Mouse (Mus musculus): ENCODE measurements around the gene Osbpl8. TPM values are rescaled to one million over a fixed set of nuclear protein-coding genes. Genes with fewer than 3 reads are reported as not detected.
A peak's percentile ranks its signal among the peaks of the same experiment; 100 is the strongest.

The Osbpl8 gene
- 5.5 and 9.6 TPM in 2 replicates for polyA plus RNA-seq (2014; fragmentation: Nextera tagmentation; extraction: Ambion mirVana)

DNA sequence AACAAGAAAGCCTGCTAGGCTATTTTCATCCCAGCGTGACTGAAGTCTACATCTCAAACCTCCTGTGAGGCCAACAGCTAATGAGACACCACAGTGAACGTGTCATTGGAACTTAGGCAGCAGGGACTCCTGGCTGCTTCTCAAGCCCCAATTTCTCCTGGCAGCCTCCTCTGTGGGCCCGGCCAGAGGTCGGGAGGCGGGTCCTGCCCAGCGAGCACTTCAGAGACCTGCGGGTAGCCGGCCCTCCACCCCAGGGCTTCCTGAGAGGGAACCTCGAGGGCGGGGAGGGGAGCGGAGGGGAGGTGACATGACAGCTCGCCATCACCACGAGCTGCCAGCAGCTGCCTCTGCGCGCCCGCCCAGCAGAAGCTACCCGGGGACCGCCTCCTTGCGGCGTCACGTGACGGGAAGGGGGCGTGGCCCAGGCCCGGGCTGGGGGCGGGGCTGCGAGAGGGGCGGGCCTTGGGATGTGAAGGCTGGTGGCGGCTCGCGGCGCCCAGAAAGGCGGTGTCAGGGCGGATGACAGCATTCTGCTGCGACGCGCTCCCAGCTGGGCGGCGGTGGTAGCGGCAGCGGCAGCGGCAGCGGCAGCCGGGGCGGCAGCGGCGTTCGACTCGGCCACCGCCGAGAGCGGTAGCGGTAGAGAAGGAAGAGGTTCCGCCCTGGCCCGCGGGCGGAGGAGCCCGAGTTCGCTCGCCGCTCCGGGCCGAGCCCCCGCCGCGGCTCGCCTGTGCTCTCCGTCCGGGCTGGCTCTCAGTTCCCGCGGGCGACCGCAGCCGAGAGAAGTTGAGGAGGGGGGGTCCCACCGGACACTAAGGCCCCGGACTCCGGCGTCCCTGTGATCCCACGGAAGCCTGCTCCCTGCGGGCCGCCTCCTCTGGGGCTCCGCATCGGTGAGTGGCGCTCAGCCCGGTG, at the start of gene Osbpl8:
Gene Osbpl8, plus strand, starts transcription at position 449 of the 915 bp plus-strand sequence.
- under 1% methylated on average over 62 of the region's 84 CpGs for WGBS
- no peaks in the 10 kb centered on the region for H3K36me3 ChIP-seq (ENCODE audit: control insufficient read depth, insufficient read depth, low read length)

GRCm38 (mm10) chr10:111117198-111117845, 47.2 kb upstream of the Osbpl8 start:
- Histone ChIP-seq H3K36me3 (ENCODE audit: control insufficient read depth, insufficient read depth, low read length) (no peaks in the 10 kb centered on the region), H3K27me3 (ENCODE audit: control insufficient read depth, insufficient read depth, low read length) (no peaks in the 10 kb centered on the region), H3K4me1 (ENCODE audit: control insufficient read depth, insufficient read depth, low read length) (no peaks in the 10 kb centered on the region), H3K9ac (ENCODE audit: low read depth, low read length) (no peak overlapping the region), H3K27ac (ENCODE audit: low read depth, low read length) (no peak overlapping the region), H3K4me3 (ENCODE audit: low read length) (no peak overlapping the region), H3K9me3 (ENCODE audit: control insufficient read depth, low read length) (no peaks in the 10 kb centered on the region), H3K4me2 (replicated peaks; ENCODE audit: low read depth, low read length) (no peak overlapping the region)
- WGBS: 50% methylated on average over 7 of the region's 7 CpGs
- no peak for ATAC-seq (ENCODE audit: low FRiP score, low TSS enrichment)

More for the DNA sequence above, at the start of gene Osbpl8:
- H3K4me2 ChIP-seq (replicated peaks; ENCODE audit: low read depth, low read length): peak within 1 kb of the TSS; percentile 88
- peak within 1 kb of the TSS; percentile 90 for H3K9ac ChIP-seq (ENCODE audit: low read depth, low read length)
- H3K27ac ChIP-seq (ENCODE audit: low read depth, low read length): peak within 1 kb of the TSS; percentile 70
- H3K27me3 ChIP-seq (ENCODE audit: control insufficient read depth, insufficient read depth, low read length): no peaks in the 10 kb centered on the region
- 0 out of 2 replicates have a peak, but pooled peaks cover 4% of the 10 kb centered on the region for H3K4me1 ChIP-seq (ENCODE audit: control insufficient read depth, insufficient read depth, low read length)
- ATAC-seq (ENCODE audit: low FRiP score, low TSS enrichment): peak; percentile 97
- H3K9me3 ChIP-seq (ENCODE audit: control insufficient read depth, low read length): no peaks in the 10 kb centered on the region
- peak within 1 kb of the TSS; percentile 97 for H3K4me3 ChIP-seq (ENCODE audit: low read length)

DNA sequence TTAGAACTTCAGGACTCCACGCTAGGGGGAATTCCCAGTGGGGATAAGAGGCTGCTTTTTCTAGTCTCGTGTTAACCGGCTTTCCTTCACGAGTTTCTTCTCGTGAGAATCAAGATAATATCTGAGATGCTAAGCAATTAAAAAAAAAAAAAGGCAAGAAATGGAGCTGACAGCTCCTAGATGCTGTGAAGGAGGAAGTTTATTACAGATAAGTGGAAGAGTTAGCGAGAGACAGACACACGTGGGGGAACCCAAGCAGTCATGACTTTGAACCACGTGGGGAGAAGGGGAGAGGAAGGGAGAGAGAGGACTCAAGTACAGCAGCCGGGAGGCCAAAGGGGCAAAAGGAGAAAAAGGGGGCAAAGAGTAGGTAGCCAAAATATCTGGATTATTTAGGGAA, 46.3 kb upstream of the Osbpl8 start:
- Histone ChIP-seq H3K9me3 (ENCODE audit: control insufficient read depth, low read length) (no peaks in the 10 kb centered on the region), H3K4me1 (ENCODE audit: control insufficient read depth, insufficient read depth, low read length) (no peaks in the 10 kb centered on the region), H3K36me3 (ENCODE audit: control insufficient read depth, insufficient read depth, low read length) (no peaks in the 10 kb centered on the region), H3K4me3 (ENCODE audit: low read length) (no peak overlapping the region), H3K27me3 (ENCODE audit: control insufficient read depth, insufficient read depth, low read length) (no peaks in the 10 kb centered on the region), H3K27ac (ENCODE audit: low read depth, low read length) (no peak overlapping the region), H3K4me2 (replicated peaks; ENCODE audit: low read depth, low read length) (no peak overlapping the region), H3K9ac (ENCODE audit: low read depth, low read length) (no peak overlapping the region)
- WGBS: 72% methylated on average over 9 of the region's 9 CpGs
- no peak for ATAC-seq (ENCODE audit: low FRiP score, low TSS enrichment)

GRCm38 (mm10) chr10:111118991-111119650, 45.4 kb upstream of the Osbpl8 start:
- ATAC-seq (ENCODE audit: low FRiP score, low TSS enrichment): no peak
- Histone ChIP-seq H3K9me3 (ENCODE audit: control insufficient read depth, low read length) (no peaks in the 10 kb centered on the region), H3K4me2 (replicated peaks; ENCODE audit: low read depth, low read length) (no peak overlapping the region), H3K27ac (ENCODE audit: low read depth, low read length) (no peak overlapping the region), H3K27me3 (ENCODE audit: control insufficient read depth, insufficient read depth, low read length) (no peaks in the 10 kb centered on the region), H3K4me3 (ENCODE audit: low read length) (no peak overlapping the region), H3K36me3 (ENCODE audit: control insufficient read depth, insufficient read depth, low read length) (no peaks in the 10 kb centered on the region), H3K9ac (ENCODE audit: low read depth, low read length) (no peak overlapping the region), H3K4me1 (ENCODE audit: control insufficient read depth, insufficient read depth, low read length) (no peaks in the 10 kb centered on the region)
- WGBS: 65% methylated on average over 3 of the region's 3 CpGs

DNA sequence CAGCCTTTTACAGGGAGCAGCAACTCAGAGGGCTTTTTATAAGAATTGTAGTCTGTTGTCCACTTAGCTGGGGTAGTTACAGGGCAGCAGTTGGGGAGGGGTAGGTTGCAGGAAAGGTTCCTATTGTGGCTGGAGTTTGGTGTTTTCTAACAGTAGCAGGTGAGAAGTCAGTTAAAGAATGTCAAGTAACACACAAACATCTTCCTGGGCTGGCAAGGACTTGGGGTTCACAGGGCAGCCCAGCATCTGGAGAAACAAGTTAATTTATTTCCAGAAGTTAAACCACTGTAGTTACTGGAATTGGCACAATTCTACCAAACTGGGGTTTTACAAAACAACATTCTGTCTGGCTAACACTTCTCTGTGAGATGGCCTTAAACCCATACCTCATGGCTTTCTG, 44.8 kb upstream of the Osbpl8 start:
- H3K27ac ChIP-seq (ENCODE audit: low read depth, low read length): no peak overlapping the region
- no peak overlapping the region for H3K4me2 ChIP-seq (replicated peaks; ENCODE audit: low read depth, low read length)
- H3K9me3 ChIP-seq (ENCODE audit: control insufficient read depth, low read length): no peaks in the 10 kb centered on the region
- H3K4me3 ChIP-seq (ENCODE audit: low read length): no peak overlapping the region
- no peak overlapping the region for H3K9ac ChIP-seq (ENCODE audit: low read depth, low read length)
- ATAC-seq (ENCODE audit: low FRiP score, low TSS enrichment): no peak
- H3K4me1 ChIP-seq (ENCODE audit: control insufficient read depth, insufficient read depth, low read length): no peaks in the 10 kb centered on the region
- H3K27me3 ChIP-seq (ENCODE audit: control insufficient read depth, insufficient read depth, low read length): no peaks in the 10 kb centered on the region
- no peaks in the 10 kb centered on the region for H3K36me3 ChIP-seq (ENCODE audit: control insufficient read depth, insufficient read depth, low read length)

- no peak overlapping the region for H3K27ac ChIP-seq (ENCODE audit: low read depth, low read length)
- no peaks in the 10 kb centered on the region for H3K27me3 ChIP-seq (ENCODE audit: control insufficient read depth, insufficient read depth, low read length)
- WGBS: 71% methylated on average over 10 of the region's 10 CpGs
- H3K4me3 ChIP-seq (ENCODE audit: low read length): no peak overlapping the region
- H3K4me2 ChIP-seq (replicated peaks; ENCODE audit: low read depth, low read length): no peak overlapping the region
- no peaks in the 10 kb centered on the region for H3K4me1 ChIP-seq (ENCODE audit: control insufficient read depth, insufficient read depth, low read length)
- no peaks in the 10 kb centered on the region for H3K9me3 ChIP-seq (ENCODE audit: control insufficient read depth, low read length)
- ATAC-seq (ENCODE audit: low FRiP score, low TSS enrichment): no peak
- no peaks in the 10 kb centered on the region for H3K36me3 ChIP-seq (ENCODE audit: control insufficient read depth, insufficient read depth, low read length)
- no peak overlapping the region for H3K9ac ChIP-seq (ENCODE audit: low read depth, low read length)
Measured at GRCm38 (mm10) chr10:111122864-111123398, 41.6 kb upstream of the Osbpl8 start.

DNA sequence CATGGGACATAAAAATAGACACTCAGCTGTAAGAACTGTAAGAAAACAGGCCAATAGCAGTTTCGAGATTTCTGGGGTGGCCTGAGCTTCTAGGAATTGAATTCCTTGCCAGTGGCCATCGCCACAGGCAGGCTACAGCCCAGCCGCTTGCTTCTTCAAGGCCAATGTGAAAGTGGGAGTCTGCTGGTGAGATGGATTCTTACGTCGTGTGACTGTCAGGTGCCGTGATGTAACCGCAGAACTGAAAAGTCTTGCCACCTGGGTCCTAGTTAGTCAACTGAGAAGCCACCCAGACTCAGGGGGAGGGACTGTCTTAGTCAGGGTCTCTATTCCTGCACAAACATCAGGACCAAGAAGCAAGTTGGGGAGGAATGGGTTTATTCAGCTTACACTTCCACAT, 40.4 kb upstream of the Osbpl8 start:
- H3K36me3 ChIP-seq (ENCODE audit: control insufficient read depth, insufficient read depth, low read length): no peaks in the 10 kb centered on the region
- ATAC-seq (ENCODE audit: low FRiP score, low TSS enrichment): no peak
- WGBS: 85% methylated on average over 7 of the region's 7 CpGs
- H3K27me3 ChIP-seq (ENCODE audit: control insufficient read depth, insufficient read depth, low read length): no peaks in the 10 kb centered on the region
- H3K27ac ChIP-seq (ENCODE audit: low read depth, low read length): no peak overlapping the region
- H3K4me1 ChIP-seq (ENCODE audit: control insufficient read depth, insufficient read depth, low read length): no peaks in the 10 kb centered on the region
- no peaks in the 10 kb centered on the region for H3K9me3 ChIP-seq (ENCODE audit: control insufficient read depth, low read length)
- no peak overlapping the region for H3K4me3 ChIP-seq (ENCODE audit: low read length)
- no peak overlapping the region for H3K4me2 ChIP-seq (replicated peaks; ENCODE audit: low read depth, low read length)
- no peak overlapping the region for H3K9ac ChIP-seq (ENCODE audit: low read depth, low read length)

- no peak for ATAC-seq (ENCODE audit: low FRiP score, low TSS enrichment)
- 80% methylated on average over 1 of the region's 1 CpGs for WGBS
Measured at GRCm38 (mm10) chr10:111124767-111125315, 39.7 kb upstream of the Osbpl8 start.

More at GRCm38 (mm10) chr10:111124767-111125315, 39.7 kb upstream of the Osbpl8 start:
- H3K4me3 ChIP-seq (ENCODE audit: low read length): no peak overlapping the region
- H3K27me3 ChIP-seq (ENCODE audit: control insufficient read depth, insufficient read depth, low read length): no peaks in the 10 kb centered on the region
- H3K4me2 ChIP-seq (replicated peaks; ENCODE audit: low read depth, low read length): no peak overlapping the region
- no peak overlapping the region for H3K27ac ChIP-seq (ENCODE audit: low read depth, low read length)
- H3K9me3 ChIP-seq (ENCODE audit: control insufficient read depth, low read length): no peaks in the 10 kb centered on the region
- no peak overlapping the region for H3K9ac ChIP-seq (ENCODE audit: low read depth, low read length)
- no peaks in the 10 kb centered on the region for H3K4me1 ChIP-seq (ENCODE audit: control insufficient read depth, insufficient read depth, low read length)
- H3K36me3 ChIP-seq (ENCODE audit: control insufficient read depth, insufficient read depth, low read length): no peaks in the 10 kb centered on the region
